ENCODE assay signal across 15 mouse cellular contexts in the genomic region with DNA sequence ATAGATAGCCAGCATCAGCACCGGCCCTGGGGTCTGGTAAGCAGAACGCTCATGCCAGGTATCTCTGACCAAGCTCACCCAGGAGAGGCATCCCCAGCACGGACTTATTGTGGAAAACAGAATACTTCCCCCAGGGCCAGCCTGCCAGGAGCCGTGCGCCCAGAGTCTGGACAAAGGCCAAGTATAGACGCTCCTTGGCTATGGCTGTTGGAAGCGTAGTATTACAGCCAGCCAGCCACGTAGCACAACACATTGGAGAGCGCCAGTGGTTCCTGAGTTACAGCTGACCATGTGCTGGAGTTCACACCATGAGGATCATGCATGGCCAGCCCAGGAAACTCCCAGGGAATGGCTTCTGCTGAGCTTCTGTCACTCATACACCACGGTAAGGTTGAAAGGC. TPM values are rescaled to one million over a fixed set of nuclear protein-coding genes. Genes with fewer than 3 reads are reported as not detected.
DNase-seq lines count a peak whose midpoint lies in the region; ATAC-seq and TF ChIP-seq lines count a peak whose summit lies in the region.
"Had no signal": no experiment of that assay in that cellular context is flagged by ENCODE, and none has a peak within 500 bp of the region (broad histone marks: within the 10 kb centered on the region; RNA-seq: fewer than 3 reads in every experiment).

No protein-coding gene starts in this region.

- no peak overlapping the region for H3K4me3 ChIP-seq in lung, embryonic 16.5 days (ENCODE audit: low read length)
- no peak overlapping the region for H3K4me3 ChIP-seq in heart, postnatal 0 days (ENCODE audit: low read depth, low read length)
- H3K4me3 ChIP-seq in limb, embryonic 10.5 days, result no peak overlapping the region
- H3K4me3 ChIP-seq: embryonic facial prominence, embryonic 12.5 days; lung, embryonic 15.5 days had no signal

- 62% methylated on average over 10 of the region's 10 CpGs for WGBS in lung, embryonic 16.5 days
- 49% methylated on average over 10 of the region's 10 CpGs for WGBS in heart, postnatal 0 days
- 94% methylated on average over 10 of the region's 10 CpGs for WGBS in limb, embryonic 10.5 days

- H3K9me3 ChIP-seq in lung, embryonic 16.5 days (ENCODE audit: control insufficient read depth, low read length), result no peaks in the 10 kb centered on the region
- no peaks in the 10 kb centered on the region for H3K9me3 ChIP-seq in heart, postnatal 0 days (replicated peaks; ENCODE audit: control insufficient read depth, low read length)
- no peaks in the 10 kb centered on the region for H3K9me3 ChIP-seq in limb, embryonic 10.5 days (replicated peaks)
- H3K9me3 ChIP-seq: embryonic facial prominence, embryonic 12.5 days; lung, embryonic 15.5 days had no signal

- no peaks in the 10 kb centered on the region for H3K4me1 ChIP-seq in lung, embryonic 16.5 days (replicated peaks; ENCODE audit: control insufficient read depth, insufficient read depth, low read length)
- H3K4me1 ChIP-seq in heart, postnatal 0 days (ENCODE audit: control insufficient read depth, insufficient read depth), result no peaks in the 10 kb centered on the region
- H3K4me1 ChIP-seq in limb, embryonic 10.5 days, result peaks cover 51% of the 10 kb centered on the region
- H3K4me1 ChIP-seq: lung, embryonic 15.5 days had no signal

- H3K9ac ChIP-seq in lung, embryonic 16.5 days (ENCODE audit: low read length), result no peak overlapping the region
- H3K9ac ChIP-seq in heart, postnatal 0 days (replicated peaks; ENCODE audit: low read depth, low read length), result no peak overlapping the region
- H3K9ac ChIP-seq: embryonic facial prominence, embryonic 12.5 days; lung, embryonic 15.5 days had no signal

- no peaks in the 10 kb centered on the region for H3K27me3 ChIP-seq in lung, embryonic 16.5 days (ENCODE audit: control insufficient read depth, insufficient read depth, low read depth, low read length)
- no peaks in the 10 kb centered on the region for H3K27me3 ChIP-seq in heart, postnatal 0 days (ENCODE audit: control insufficient read depth, insufficient read depth, low read length)
- H3K27me3 ChIP-seq in limb, embryonic 10.5 days (ENCODE audit: low read depth, poor library complexity, severe bottlenecking), result peaks cover 5% of the 10 kb centered on the region; the same call in 1 of the 2 replicates
- H3K27me3 ChIP-seq: embryonic facial prominence, embryonic 12.5 days; lung, embryonic 15.5 days had no signal

- TF ChIP-seq EP300 in heart, postnatal 0 days (IDR thresholded peaks at IDR 0.05; ENCODE audit: low read depth), result no peak

- no peak for TF ChIP-seq CTCF in heart, postnatal 0 days (IDR thresholded peaks at IDR 0.05; ENCODE audit: low read depth)

- no peak overlapping the region for H3K27ac ChIP-seq in lung, embryonic 16.5 days (ENCODE audit: low read length)
- no peak overlapping the region for H3K27ac ChIP-seq in heart, postnatal 0 days (ENCODE audit: low read depth)
- H3K27ac ChIP-seq in limb, embryonic 10.5 days, result peak overlapping the region; percentile 74; the same call in 1 of the 2 replicates
- H3K27ac ChIP-seq: embryonic facial prominence, embryonic 12.5 days; lung, embryonic 15.5 days had no signal

- peak; percentile 36 to 51 for DNase-seq in cerebellum, postnatal 14 days
- DNase-seq in cerebellum, adult 9-11 months, result no peak
- DNase-seq in lung, adult 18-20 months, result no peak
- peak; percentile 62 for DNase-seq in heart, postnatal 0 days (ENCODE audit: low spot score)
- no peak for DNase-seq in limb, embryonic 10.5 days (ENCODE audit: low spot score)
- DNase-seq in kidney, adult 18-20 months, result no peak
- no peak for DNase-seq in embryo, embryonic 10 days (ENCODE audit: low spot score)
- DNase-seq: B cell, adult 2 months; cerebellum, adult 11-12 months; kidney, postnatal 4 days; thymus, postnatal 14 days had no signal

- peak; percentile 43; the same call in 1 of the 2 replicates for ATAC-seq in lung, embryonic 16.5 days (ENCODE audit: low read depth)
- ATAC-seq in heart, postnatal 0 days (ENCODE audit: insufficient read depth, low read depth), result peak; percentile 75
- ATAC-seq: inflammation-experienced regulatory T-cells, adult 6 months had no signal

- H3K36me3 ChIP-seq in lung, embryonic 16.5 days (ENCODE audit: control insufficient read depth, insufficient read depth, low read length), result peaks cover 6% of the 10 kb centered on the region; the same call in 1 of the 2 replicates
- H3K36me3 ChIP-seq in heart, postnatal 0 days (replicated peaks; ENCODE audit: control insufficient read depth, insufficient read depth, low read length), result peaks cover 18% of the 10 kb centered on the region
- H3K36me3 ChIP-seq in limb, embryonic 10.5 days, result peaks cover 31% of the 10 kb centered on the region

- no peak overlapping the region for H3K4me2 ChIP-seq in lung, embryonic 16.5 days (ENCODE audit: low read depth, low read length)
- no peak overlapping the region for H3K4me2 ChIP-seq in heart, postnatal 0 days (ENCODE audit: low read depth, low read length)
- H3K4me2 ChIP-seq: embryonic facial prominence, embryonic 12.5 days; lung, embryonic 15.5 days had no signal

RNA-seq across cellular contexts. Expression of gene Lmf1, which starts 55.2 kb away (rescaled TPM):
- polyA plus RNA-seq in lung, embryonic 16.5 days (2015; fragmentation: Nextera tagmentation; extraction: Ambion mirVana), result 26.9 TPM in 2 replicates
- 44.9 and 52.8 TPM in 2 replicates for total RNA-seq in heart, postnatal 0 days (2014; rRNA removed; ENCODE audit: low replicate concordance)
- 30.6 and 34.3 TPM in 2 replicates for polyA plus RNA-seq in heart, postnatal 0 days (2015; fragmentation: Nextera tagmentation; extraction: Ambion mirVana)
- polyA plus RNA-seq in limb, embryonic 10.5 days (2016; fragmentation: Nextera tagmentation; extraction: Ambion mirVana), result 28.9 and 29.0 TPM in 2 replicates

Comparison
In these comparisons a context has a peak if more than half of its experiments do, and no peak if none do; other contexts are left out.
1. DNase-seq: peak in cerebellum, postnatal 14 days (2 of 2) and heart, postnatal 0 days (single experiment); none in cerebellum, adult 9-11 months (single experiment), lung, adult 18-20 months (0 of 2), limb, embryonic 10.5 days (single experiment), kidney, adult 18-20 months (single experiment) and embryo, embryonic 10 days (single experiment).